Comparison of ENCODE assay signal across 20 mouse cellular contexts in the genomic region with DNA sequence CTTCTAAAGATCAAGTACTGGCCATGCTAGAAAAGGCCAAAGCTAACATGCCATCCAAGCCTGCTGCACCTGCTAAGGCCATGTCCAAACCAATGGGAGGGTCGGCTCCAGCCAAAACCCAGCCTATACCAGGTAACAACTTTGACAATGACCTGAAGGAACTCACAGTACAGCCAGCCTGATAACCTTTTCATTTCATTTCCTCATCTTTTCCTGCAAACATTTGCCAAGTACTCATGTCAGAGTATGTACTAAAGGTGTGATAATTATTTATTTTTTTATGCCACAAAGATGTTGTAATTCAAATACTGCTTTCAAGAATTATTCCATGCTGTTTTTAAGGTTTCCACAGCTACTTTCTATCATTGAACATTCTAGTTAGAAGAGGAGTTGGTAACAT. TPM values are rescaled to one million over a fixed set of nuclear protein-coding genes. Genes with fewer than 3 reads are reported as not detected.
DNase-seq lines count a peak whose midpoint lies in the region; ATAC-seq and TF ChIP-seq lines count a peak whose summit lies in the region.
"Had no signal": no experiment of that assay in that cellular context is flagged by ENCODE, and none has a peak within 500 bp of the region (broad histone marks: within the 10 kb centered on the region; RNA-seq: fewer than 3 reads in every experiment).

No protein-coding gene starts in this region.

- H3K27me3 ChIP-seq in lung, postnatal 0 days (replicated peaks; ENCODE audit: insufficient read depth, low read length): no peaks in the 10 kb centered on the region
- H3K27me3 ChIP-seq in stomach, postnatal 0 days (ENCODE audit: control insufficient read depth, insufficient read depth, low read length): no peaks in the 10 kb centered on the region
- H3K27me3 ChIP-seq in intestine, embryonic 16.5 days (replicated peaks; ENCODE audit: control insufficient read depth, insufficient read depth, low read length): no peaks in the 10 kb centered on the region
- H3K27me3 ChIP-seq: embryonic facial prominence, embryonic 12.5 days; forebrain, embryonic 13.5 days; forebrain, embryonic 15.5 days had no signal

- no peak overlapping the region for H3K4me2 ChIP-seq in lung, postnatal 0 days (replicated peaks; ENCODE audit: low read depth, low read length)
- no peak overlapping the region for H3K4me2 ChIP-seq in stomach, postnatal 0 days (replicated peaks; ENCODE audit: low read depth)
- no peak overlapping the region for H3K4me2 ChIP-seq in intestine, embryonic 16.5 days (ENCODE audit: low read depth, low read length)
- H3K4me2 ChIP-seq: embryonic facial prominence, embryonic 12.5 days; forebrain, embryonic 13.5 days; forebrain, embryonic 15.5 days had no signal

- no peak; the same call in 1 of the 2 replicates for TF ChIP-seq EP300 in lung, postnatal 0 days (IDR thresholded peaks at IDR 0.05)
- TF ChIP-seq EP300 in stomach, postnatal 0 days (optimal IDR thresholded peaks at IDR 0.05): no peak

- no peak for TF ChIP-seq CTCF in lung, postnatal 0 days (IDR thresholded peaks at IDR 0.05)
- no peak for TF ChIP-seq CTCF in lung, adult 2 months (IDR thresholded peaks at IDR 0.05; ENCODE audit: insufficient read depth, low read length)
- TF ChIP-seq CTCF in stomach, postnatal 0 days (IDR thresholded peaks at IDR 0.05; ENCODE audit: low read depth): no peak

- peak; percentile 67 for DNase-seq in lung, postnatal 0 days (ENCODE audit: low spot score)
- no peak for DNase-seq in lung, adult 2 months
- DNase-seq in lung, postnatal 10 days: peak; percentile 1
- peak; percentile 21 for DNase-seq in lung, postnatal 25 days (ENCODE audit: low spot score)
- peak; percentile 14 for DNase-seq in stomach, postnatal 0 days (ENCODE audit: low spot score)
- no peak for DNase-seq in left cerebral cortex, postnatal 14 days (ENCODE audit: low spot score in 2 of 2)
- DNase-seq: adrenal gland, adult 2 months; adrenal gland, postnatal 10 days; adrenal gland, postnatal 25 days; cerebellum, adult 11 months; cerebellum, adult 18-20 months; cerebellum, adult 8-10 months; cerebellum, postnatal 10 days; cerebellum, postnatal 25 days had no signal

- H3K36me3 ChIP-seq in lung, postnatal 0 days (ENCODE audit: insufficient read depth, low read length): peaks cover 31% of the 10 kb centered on the region; the same call in 1 of the 2 replicates
- H3K36me3 ChIP-seq in stomach, postnatal 0 days (ENCODE audit: control insufficient read depth, insufficient read depth, low read length): peaks cover 18% of the 10 kb centered on the region
- H3K36me3 ChIP-seq in intestine, embryonic 16.5 days (ENCODE audit: control insufficient read depth, insufficient read depth, low read length): peaks cover 9% of the 10 kb centered on the region; the same call in 1 of the 2 replicates

- H3K9me3 ChIP-seq in lung, postnatal 0 days (ENCODE audit: low read length): no peaks in the 10 kb centered on the region
- H3K9me3 ChIP-seq in stomach, postnatal 0 days (ENCODE audit: control insufficient read depth, low read length): no peaks in the 10 kb centered on the region
- no peaks in the 10 kb centered on the region for H3K9me3 ChIP-seq in intestine, embryonic 16.5 days (ENCODE audit: control insufficient read depth, low read length)
- H3K9me3 ChIP-seq: embryonic facial prominence, embryonic 10.5 days; embryonic facial prominence, embryonic 12.5 days; forebrain, embryonic 13.5 days; forebrain, embryonic 15.5 days had no signal

- no peak overlapping the region for H3K4me3 ChIP-seq in lung, postnatal 0 days (ENCODE audit: low read depth, low read length)
- H3K4me3 ChIP-seq in lung, adult 2 months (replicated peaks; ENCODE audit: extremely low read depth, low read depth, low read length): no peak overlapping the region
- H3K4me3 ChIP-seq in stomach, postnatal 0 days (ENCODE audit: low read depth, low read length): no peak overlapping the region
- no peak overlapping the region for H3K4me3 ChIP-seq in intestine, embryonic 16.5 days (ENCODE audit: low read length)
- H3K4me3 ChIP-seq: embryonic facial prominence, embryonic 10.5 days; embryonic facial prominence, embryonic 12.5 days; forebrain, embryonic 13.5 days; forebrain, embryonic 15.5 days had no signal

- intact Hi-C loops in left cerebral cortex, postnatal 14 days (cut with DNase I): loop anchor here (10.0 kb wide), 1 partner anchor 421 kb away; no protein-coding TSS in a partner anchor

- TF ChIP-seq POLR2A in lung, adult 2 months (IDR thresholded peaks at IDR 0.05; ENCODE audit: borderline replicate concordance, extremely low read depth, low read depth, low read length): no peak

- H3K9ac ChIP-seq in lung, postnatal 0 days (replicated peaks; ENCODE audit: low read depth): no peak overlapping the region
- no peak overlapping the region for H3K9ac ChIP-seq in stomach, postnatal 0 days (ENCODE audit: low read length)
- H3K9ac ChIP-seq in intestine, embryonic 16.5 days (ENCODE audit: low read depth, low read length): no peak overlapping the region
- H3K9ac ChIP-seq: embryonic facial prominence, embryonic 12.5 days; forebrain, embryonic 13.5 days; forebrain, embryonic 15.5 days had no signal

- WGBS in lung, postnatal 0 days: 66% methylated on average over 1 of the region's 1 CpGs
- 85% methylated on average over 1 of the region's 1 CpGs for WGBS in lung, adult 2 months
- 94% methylated on average over 1 of the region's 1 CpGs for WGBS in stomach, postnatal 0 days
- 94% methylated on average over 1 of the region's 1 CpGs for WGBS in intestine, embryonic 16.5 days

- no peak overlapping the region for H3K27ac ChIP-seq in lung, postnatal 0 days (ENCODE audit: low read length)
- H3K27ac ChIP-seq in stomach, postnatal 0 days (replicated peaks): no peak overlapping the region
- no peak overlapping the region for H3K27ac ChIP-seq in intestine, embryonic 16.5 days (ENCODE audit: low read length)
- H3K27ac ChIP-seq: embryonic facial prominence, embryonic 10.5 days; embryonic facial prominence, embryonic 12.5 days; forebrain, embryonic 13.5 days; forebrain, embryonic 15.5 days had no signal

- no peaks in the 10 kb centered on the region for H3K4me1 ChIP-seq in lung, postnatal 0 days (ENCODE audit: insufficient read depth, low read depth, low read length)
- H3K4me1 ChIP-seq in lung, adult 2 months (ENCODE audit: control insufficient read depth, insufficient read depth, low read length): no peaks in the 10 kb centered on the region
- no peaks in the 10 kb centered on the region for H3K4me1 ChIP-seq in stomach, postnatal 0 days (replicated peaks; ENCODE audit: control insufficient read depth, insufficient read depth)
- H3K4me1 ChIP-seq in intestine, embryonic 16.5 days (ENCODE audit: control insufficient read depth, insufficient read depth, low read length): no peaks in the 10 kb centered on the region
- H3K4me1 ChIP-seq: embryonic facial prominence, embryonic 10.5 days; embryonic facial prominence, embryonic 12.5 days; forebrain, embryonic 13.5 days; forebrain, embryonic 15.5 days had no signal

- ATAC-seq in lung, postnatal 0 days: peak; percentile 81
- ATAC-seq in stomach, postnatal 0 days (ENCODE audit: low FRiP score, low TSS enrichment): 0 out of 2 replicates have a peak, but pooled peaks have one; percentile 38
- ATAC-seq in intestine, embryonic 16.5 days: no peak
- ATAC-seq: forebrain, embryonic 13.5 days; forebrain, embryonic 15.5 days had no signal

RNA-seq across cellular contexts. Expression of gene F2, which starts 50.0 kb away (rescaled TPM):
- 0.49 and 0.63 TPM in 2 replicates for polyA plus RNA-seq in lung, postnatal 0 days (2015; fragmentation: Nextera tagmentation; extraction: Ambion mirVana)
- polyA plus RNA-seq in lung, adult 2 months (2012; rRNA removed): 0.44 and 1.2 TPM in 2 replicates
- polyA plus RNA-seq in stomach, postnatal 0 days (2015; fragmentation: Nextera tagmentation; extraction: Ambion mirVana): 3.3 and 4.7 TPM in 2 replicates
- total RNA-seq in left cerebral cortex, postnatal 14 days (2021): under 1 TPM in 1 of 2 experiments, not detected in 1; 0.18 TPM
- 3.7 and 8.7 TPM in 2 replicates for polyA plus RNA-seq in intestine, embryonic 16.5 days (2015; fragmentation: Nextera tagmentation; extraction: Ambion mirVana)
- polyA plus RNA-seq: forebrain, embryonic 11.5 days had no signal

RNA-seq across cellular contexts. Expression of gene Ckap5, which starts 59.7 kb away (rescaled TPM):
- polyA plus RNA-seq in lung, postnatal 0 days (2015; fragmentation: Nextera tagmentation; extraction: Ambion mirVana): 25.9 and 31.8 TPM in 2 replicates
- 4.7 and 9.1 TPM in 2 replicates for polyA plus RNA-seq in lung, adult 2 months (2012; rRNA removed)
- 19.4 and 30.8 TPM in 2 replicates for polyA plus RNA-seq in stomach, postnatal 0 days (2015; fragmentation: Nextera tagmentation; extraction: Ambion mirVana)
- total RNA-seq in left cerebral cortex, postnatal 14 days (2021): 100 to 1,000 TPM; 119 to 124 TPM
- polyA plus RNA-seq in intestine, embryonic 16.5 days (2015; fragmentation: Nextera tagmentation; extraction: Ambion mirVana): 40.0 and 48.2 TPM in 2 replicates

Comparison
In these comparisons a context has a peak if more than half of its experiments do, and no peak if none do; other contexts are left out.
1. DNase-seq: peak in lung, postnatal 0 days (single experiment), lung, postnatal 10 days (single experiment), lung, postnatal 25 days (single experiment) and stomach, postnatal 0 days (single experiment); none in lung, adult 2 months (single experiment) and left cerebral cortex, postnatal 14 days (0 of 2).